Mouse (Mus musculus): Measurements from ENCODE around the gene Ccm2l. TPM values are rescaled to one million over a fixed set of nuclear protein-coding genes. Genes with fewer than 3 reads are reported as not detected.

Gene Ccm2l
- 3.5 and 7.5 TPM in 2 replicates for polyA plus RNA-seq (2012; rRNA removed)

DNA sequence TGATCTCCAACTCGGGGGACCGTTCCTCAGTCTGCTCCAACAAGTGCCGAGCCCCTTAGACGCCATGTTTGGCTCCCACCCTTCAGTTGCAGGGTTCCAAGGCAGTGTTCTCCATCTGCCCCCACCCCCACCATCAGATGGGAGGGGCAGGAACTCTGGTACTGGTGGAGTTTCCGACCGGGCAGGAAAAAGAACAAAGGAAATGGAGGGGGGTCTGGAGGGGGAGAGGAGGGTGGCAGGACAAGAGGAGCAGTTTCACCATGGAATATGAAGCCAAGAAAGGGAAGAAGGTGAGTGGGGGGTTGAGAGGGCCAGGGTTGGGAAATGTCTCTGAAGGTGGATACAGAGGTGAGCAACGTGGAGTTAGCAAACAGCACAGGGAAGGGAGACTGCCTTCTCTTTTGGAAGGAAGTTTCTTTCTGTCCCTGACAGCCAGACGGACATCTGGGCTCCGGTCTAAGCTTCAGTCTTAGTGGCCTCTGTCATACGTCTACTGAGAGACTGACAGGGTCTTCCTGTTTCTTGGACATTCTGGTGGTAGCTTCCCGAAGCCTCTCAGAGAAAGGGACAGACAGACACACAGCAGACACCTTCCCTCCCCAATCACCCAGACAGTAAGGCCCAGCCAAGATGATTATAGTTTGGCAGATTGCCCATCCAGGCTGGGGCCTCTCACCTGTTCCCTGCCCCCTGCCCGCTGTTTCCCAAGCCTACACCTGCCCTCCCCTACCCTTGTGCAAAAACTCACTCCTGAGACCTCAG, at the start of gene Ccm2l:
Gene Ccm2l (plus strand): TSS at position 209 of the 762 bp plus-strand sequence.
- no peak for DNase-seq (ENCODE audit: low read depth, low spot score)
- 38% methylated on average over 12 of the region's 12 CpGs for WGBS

DNA sequence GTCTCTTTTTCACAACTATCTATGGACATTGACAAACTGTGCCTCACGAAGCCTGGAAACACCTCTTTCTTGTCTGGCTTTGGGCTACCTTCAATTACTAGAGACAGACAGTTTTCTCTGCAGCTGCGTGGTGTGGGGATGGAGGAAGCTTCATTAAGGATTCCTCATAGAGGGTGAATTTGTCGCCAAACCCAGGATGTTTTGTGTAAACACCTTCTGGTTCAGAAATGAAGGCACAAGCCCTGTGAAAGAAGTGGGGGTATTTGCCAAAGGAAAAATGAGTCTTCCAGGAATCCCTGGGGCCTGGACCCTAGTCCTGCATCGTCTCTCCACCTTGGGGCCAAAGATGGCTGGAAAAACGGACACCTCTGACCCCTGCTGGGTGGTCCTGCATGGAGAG, 49.0 kb upstream of the Ccm2l start:
- no peak for DNase-seq (ENCODE audit: low read depth, low spot score)
- 43% methylated on average over 5 of the region's 5 CpGs for WGBS

DNA sequence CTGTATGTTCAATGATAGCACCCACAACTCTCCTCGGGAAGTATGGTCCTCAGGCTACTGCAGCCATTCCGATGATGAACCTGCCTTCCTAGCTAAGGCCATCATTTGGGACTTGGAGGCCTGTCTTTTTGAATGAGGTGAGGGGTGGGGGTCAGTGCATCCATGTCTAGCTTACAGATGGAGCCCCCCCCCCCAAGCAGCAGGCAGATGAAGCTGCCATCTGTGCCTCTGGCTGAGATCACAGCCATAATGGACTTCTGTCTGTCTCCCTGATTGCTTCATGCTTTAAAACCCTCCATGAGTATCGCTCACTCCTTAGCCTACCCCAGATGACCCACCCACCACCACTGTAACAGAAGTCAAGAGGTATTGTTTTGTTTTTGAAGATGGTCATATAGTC, 46.4 kb upstream of the Ccm2l start:
- WGBS: 88% methylated on average over 3 of the region's 3 CpGs
- no peak for DNase-seq (ENCODE audit: low read depth, low spot score)

DNA sequence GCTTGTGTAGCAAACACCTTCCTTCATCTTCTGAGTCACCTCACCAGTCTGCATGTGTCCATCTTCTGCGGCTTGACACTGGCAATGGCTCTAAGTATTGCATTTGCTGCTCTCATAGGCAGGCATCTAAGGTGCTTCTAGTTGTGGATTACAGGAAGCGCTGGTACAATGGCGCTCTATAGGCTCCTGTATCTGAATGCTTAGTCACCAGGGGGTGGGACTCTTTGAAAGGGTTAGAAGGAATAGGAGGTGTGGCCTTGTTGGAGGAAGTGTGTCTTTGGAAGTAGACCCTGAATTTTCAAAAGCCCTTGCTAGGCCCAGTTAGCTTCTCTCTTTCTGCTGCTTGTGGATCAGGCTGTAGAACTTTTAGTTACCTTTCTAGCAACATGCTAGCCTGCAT, 44.6 kb upstream of the Ccm2l start:
- 65% methylated on average over 3 of the region's 3 CpGs for WGBS
- no peak for DNase-seq (ENCODE audit: low read depth, low spot score)

DNA sequence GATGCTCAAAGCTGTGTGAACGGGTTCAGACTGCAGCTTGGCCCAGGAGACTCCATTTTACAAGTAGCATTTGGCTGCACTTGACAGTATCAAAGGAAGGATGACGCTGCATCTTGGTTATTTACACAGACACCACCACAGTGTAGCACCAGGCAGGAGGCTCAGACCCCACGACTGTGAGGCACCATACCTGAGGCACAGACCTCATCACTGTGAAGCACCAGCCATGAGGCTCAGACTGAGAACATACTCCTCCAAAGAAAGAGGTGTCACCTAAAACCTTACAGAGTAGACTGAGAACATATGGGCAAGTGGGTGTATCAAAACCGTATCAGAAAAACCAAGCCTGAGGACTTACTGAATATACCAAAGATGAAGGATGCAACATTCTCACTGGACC, 42.9 kb upstream of the Ccm2l start:
- DNase-seq (ENCODE audit: low read depth, low spot score): no peak
- WGBS: 52% methylated on average over 4 of the region's 4 CpGs

DNA sequence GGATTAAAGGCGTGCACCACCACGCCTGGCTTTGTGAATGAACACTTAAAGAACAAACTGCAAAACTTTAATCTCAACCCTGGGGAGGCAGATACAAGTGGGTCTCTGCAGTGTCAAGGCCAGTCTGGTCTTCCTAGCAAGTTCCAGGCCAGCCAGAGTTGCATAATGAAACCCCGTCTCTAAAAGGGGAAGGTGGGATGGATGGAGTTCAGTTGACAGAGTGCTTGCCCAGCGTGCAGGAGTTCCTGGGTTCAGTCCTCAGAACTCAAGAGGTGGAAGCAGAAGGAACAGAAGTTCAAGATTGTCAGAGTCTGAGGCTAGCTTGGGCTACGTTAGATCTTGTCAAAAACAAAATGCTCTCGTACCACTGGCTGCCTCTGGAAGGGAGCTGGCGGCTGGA, 39.7 kb upstream of the Ccm2l start:
- WGBS: 80% methylated on average over 7 of the region's 7 CpGs
- no peak for DNase-seq (ENCODE audit: low read depth, low spot score)

DNA sequence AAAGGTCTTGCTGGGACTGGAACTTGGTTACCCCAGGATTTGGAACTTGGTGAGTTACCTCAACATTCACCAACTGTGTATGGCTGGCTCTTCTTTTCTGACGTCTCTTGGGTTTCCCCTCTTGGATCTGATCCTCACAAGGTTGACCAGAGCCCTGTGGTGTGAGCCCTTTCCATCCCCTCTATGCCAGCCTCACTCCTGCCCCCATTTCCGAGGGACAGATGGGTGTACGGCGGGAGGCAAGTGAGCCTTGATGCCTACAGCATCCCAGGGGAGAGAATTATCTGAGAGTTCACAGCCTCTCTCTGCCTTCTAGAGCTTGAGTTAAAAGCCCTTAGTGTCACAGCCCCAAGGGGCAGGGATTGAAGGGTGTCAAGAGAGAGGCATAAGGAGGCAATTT, 38.3 kb upstream of the Ccm2l start:
- 54% methylated on average over 4 of the region's 4 CpGs for WGBS
- no peak for DNase-seq (ENCODE audit: low read depth, low spot score)

DNA sequence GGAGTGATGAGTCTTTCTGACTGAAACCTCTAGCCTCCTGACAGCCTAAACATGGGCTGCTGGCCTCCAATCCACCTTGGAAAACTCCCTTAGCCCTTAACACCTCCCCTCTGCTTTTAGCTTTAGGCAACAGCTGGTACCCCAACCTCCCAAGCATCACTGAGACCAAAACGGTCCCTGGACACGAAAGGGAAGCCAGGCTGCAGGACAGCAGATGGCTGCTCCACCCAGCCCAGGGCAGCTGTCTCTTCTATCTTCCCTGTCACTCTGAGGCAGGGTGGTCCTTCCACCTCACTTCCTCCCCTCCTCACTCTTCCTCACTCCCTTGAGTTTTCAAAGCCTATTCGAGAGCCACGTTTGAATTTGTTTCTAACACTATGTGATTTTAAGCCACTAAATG, 35.3 kb upstream of the Ccm2l start:
- DNase-seq (ENCODE audit: low read depth, low spot score): no peak
- 36% methylated on average over 4 of the region's 4 CpGs for WGBS

DNA sequence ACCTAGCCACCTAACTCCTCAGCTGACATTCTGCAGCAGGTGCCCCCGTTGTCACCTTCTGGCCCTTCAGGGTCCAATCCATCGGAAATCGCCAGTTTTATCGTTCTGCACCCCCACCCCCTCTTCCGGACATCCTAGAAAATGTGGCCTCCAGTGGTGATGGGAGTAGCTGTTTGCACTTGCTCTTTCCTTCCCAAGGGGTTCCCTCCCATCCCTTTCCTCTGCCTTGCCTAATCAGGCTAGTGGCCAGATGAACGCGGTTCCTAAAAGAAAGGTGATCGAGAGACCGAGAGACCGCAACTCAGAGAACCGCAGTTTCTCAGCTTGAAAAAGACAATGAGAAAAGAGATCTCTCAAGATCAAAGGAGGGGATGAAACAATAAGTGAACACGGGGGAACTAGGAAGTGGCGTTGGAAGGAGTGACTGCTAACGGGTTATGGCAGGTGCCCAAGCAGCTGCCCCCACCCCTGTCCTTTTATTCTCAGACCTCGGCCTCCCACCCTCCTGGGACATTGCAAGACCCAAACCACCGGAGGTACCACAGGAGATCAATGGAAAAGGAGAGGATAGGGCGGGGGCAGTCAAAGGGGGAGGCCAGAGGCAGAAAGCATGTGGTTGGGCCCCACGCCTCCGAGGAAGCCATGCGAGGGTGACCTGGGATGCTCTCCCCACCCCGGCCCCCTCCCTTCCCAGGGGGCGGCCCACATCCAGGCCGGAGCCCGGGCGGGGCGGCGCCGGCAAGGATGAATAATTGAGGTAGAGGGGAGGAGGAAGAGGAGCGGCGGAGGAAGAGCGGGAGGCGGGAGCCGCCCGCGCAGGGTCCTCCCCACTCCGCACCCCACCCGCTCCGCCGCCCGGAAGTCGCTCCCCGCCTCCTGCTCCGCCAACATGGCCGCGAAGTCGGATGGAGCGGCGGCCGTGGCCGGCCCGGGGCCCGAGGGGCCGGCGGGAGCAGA, 34.4 kb upstream of the Ccm2l start, which contains the start of gene Xkr7:
Gene Xkr7 (plus strand): TSS at position 727 of the 957 bp plus-strand sequence.
- DNase-seq (ENCODE audit: low read depth, low spot score): no peak
- WGBS: 3% methylated on average over 44 of the region's 54 CpGs

DNA sequence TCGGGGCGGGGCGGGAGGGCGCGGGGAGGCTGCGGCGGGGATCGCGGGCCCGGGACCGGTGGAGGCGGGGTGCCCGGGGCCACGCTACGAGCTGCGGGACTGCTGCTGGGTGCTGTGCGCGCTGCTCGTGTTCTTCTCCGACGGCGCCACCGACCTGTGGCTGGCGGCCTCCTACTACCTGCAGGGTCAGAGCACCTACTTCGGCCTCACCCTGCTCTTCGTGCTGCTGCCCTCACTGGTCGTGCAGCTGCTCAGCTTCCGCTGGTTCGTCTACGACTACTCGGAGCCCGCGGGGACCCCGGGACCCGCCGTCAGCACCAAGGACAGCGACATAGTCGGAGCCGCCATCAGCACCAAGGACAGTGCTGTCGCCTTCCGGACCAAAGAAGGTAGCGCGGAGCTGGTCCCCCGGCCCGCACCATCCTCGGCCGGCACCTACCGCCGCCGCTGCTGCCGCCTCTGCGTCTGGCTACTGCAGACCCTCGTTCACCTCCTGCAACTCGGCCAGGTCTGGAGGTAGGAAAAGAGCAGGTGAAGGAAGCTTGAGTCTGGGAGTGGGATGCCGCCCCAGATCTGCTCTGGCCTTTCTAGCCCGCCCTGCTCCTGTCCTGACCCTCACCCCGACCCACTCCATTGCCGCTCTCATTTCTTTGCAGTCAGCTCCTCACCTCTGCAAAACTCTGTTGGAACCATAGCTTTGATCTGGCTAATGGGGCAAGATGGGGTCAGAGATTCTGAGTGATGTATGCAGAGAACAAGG, 33.5 kb upstream of the Ccm2l start:
- 2% methylated on average over 55 of the region's 58 CpGs for WGBS
- DNase-seq (ENCODE audit: low read depth, low spot score): no peak

DNA sequence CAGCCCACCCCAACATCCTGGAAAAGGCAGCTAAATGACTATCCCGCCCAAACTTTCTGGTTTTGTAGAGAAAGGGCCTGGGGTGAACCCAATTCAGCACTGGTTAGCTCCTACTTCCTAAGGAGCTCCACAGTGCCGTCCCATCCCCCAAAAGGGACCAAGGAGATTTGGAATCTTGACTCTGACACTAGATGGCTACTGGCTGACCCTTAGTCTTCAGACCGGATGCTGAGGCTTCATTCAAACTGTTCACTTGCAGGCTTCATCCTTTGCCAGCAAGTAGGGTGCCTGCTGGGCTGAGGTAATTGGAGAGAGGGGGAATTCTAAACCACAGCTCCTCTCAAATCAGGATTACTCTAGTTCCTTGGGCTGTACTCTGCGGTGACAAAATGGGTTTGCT, 32.8 kb upstream of the Ccm2l start:
- WGBS: 20% methylated on average over 4 of the region's 4 CpGs
- DNase-seq (ENCODE audit: low read depth, low spot score): no peak

DNA sequence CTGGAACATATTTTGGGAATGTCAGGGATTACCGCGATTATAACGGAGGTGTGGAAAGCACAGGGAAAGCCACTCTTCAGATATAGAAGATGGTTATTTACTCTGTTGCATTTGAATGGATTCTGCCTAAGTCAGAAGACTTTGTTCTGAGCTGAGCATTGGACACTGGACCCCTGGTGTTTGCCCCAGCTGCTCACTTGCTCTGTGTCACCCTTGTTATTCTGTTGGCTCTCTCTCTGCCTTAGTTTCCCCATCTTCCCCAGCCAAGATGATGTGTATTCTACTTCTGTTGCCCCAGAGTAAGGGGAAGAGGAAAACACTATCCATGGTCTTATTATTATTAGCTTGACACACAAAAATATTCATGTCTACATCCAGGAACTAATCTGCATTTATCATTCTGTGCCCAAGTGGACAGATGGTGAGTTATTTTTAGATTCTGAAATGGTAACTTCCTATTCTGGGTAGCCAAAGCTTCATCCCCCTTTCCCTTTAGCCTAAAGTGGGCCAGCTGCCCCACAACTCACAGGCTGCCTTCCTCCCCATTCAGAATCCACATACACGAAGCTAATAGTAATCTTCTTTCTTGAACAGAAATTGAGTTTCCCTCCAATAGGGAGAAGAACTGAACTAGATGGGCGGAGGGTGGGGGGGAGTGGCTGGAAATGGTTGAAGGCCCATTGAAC, 32.1 kb upstream of the Ccm2l start:
- 61% methylated on average over 5 of the region's 5 CpGs for WGBS
- no peak for DNase-seq (ENCODE audit: low read depth, low spot score)

DNA sequence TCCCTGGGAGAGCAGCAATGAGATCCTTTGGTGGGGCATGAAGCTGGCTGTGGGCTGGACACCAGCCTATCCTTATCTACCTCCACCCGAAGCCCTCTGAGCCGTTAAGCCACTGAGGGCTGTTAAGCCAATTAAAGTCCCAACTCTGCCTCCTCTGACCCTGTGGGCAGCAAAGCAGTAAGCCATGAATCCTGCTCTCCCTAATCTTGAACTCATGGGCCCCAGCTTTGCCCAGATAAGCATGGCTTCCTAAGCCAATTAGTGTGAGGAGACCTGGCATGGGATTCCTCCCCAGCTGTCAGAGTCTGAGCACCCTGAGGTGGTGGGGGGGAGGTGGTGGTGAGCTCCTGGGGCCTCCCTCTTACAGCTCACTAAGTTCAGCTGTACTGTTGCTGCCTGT, 29.1 kb upstream of the Ccm2l start:
- no peak for DNase-seq (ENCODE audit: low read depth, low spot score)
- WGBS: 13% methylated on average over 2 of the region's 2 CpGs

DNA sequence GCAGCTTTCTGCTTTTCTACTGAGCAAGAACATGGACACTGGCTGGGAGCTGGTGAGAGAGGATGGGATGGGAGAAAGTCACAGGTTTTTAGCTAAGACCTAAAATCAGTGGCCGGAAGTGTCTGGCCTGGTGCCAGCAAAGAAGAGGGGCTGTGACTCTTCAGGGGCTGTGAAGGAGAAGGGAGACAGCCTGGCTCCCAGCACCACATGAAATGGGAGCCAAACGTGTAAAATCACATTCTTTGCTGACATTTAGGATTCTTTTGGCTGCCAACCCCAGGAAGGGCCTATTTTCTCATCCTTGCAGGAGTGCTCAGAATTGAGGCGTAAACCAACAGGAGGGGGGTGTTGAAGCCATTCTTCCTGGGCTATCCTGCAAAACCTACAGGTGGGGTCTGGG, 21.9 kb upstream of the Ccm2l start:
- 51% methylated on average over 3 of the region's 3 CpGs for WGBS

DNA sequence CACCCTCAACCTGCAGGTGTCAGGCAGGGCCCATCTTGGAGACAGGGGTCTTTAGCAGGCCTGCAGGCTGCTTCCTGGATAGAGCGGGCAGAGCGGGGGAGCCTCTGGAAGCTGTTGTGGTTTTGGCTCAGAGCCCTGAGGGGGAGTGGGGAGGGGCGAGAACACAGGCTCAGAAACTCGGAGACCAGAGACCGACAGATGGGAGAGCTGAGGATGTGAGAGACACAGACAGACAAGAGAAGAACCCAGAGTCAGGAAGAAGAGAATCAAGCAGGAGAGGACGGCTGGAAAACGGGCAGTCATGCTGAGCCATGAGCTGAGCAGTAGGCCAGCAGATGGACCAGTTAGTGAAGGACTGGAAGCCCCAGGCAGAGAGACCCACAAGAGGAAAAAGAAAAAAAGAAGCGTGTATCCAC, 19.9 kb upstream of the Ccm2l start:
- no peak for DNase-seq (ENCODE audit: low read depth, low spot score)
- WGBS: 34% methylated on average over 8 of the region's 8 CpGs

More for the DNA sequence above, 21.9 kb upstream of the Ccm2l start:
- DNase-seq (ENCODE audit: low read depth, low spot score): no peak

DNA sequence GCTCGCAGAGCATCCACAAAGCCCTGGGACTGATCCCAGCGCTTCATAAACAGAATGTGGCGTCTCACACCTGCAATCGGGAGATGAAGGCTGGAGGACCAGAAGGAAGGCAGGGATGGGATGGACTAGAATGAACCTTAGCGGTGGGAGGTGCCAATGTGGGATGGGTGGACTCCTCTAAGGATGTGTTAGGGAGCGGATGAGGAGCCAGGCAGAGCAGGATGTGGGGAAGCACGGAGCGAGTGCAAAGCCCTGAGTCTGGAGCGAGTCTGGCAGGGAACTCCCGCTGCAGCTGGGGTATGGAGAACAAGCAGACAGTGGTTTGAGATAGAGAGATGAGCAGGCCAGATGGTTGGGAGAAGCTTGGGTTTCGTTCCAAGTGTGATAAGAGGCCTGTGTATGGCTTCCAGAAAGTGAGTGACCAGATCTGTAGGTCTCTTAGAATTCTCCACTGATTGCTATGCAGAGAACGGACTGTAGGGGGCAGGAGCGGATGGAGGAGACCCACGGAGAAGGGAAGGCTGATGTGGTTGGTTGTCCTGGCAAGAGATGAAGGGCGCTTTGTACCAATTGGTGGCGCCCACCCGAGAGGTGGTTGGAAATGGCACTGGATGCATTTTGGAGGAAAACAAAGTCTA, 17.8 kb upstream of the Ccm2l start:
- 36% methylated on average over 17 of the region's 17 CpGs for WGBS
- peak; percentile 6 for DNase-seq (ENCODE audit: low read depth, low spot score)

DNA sequence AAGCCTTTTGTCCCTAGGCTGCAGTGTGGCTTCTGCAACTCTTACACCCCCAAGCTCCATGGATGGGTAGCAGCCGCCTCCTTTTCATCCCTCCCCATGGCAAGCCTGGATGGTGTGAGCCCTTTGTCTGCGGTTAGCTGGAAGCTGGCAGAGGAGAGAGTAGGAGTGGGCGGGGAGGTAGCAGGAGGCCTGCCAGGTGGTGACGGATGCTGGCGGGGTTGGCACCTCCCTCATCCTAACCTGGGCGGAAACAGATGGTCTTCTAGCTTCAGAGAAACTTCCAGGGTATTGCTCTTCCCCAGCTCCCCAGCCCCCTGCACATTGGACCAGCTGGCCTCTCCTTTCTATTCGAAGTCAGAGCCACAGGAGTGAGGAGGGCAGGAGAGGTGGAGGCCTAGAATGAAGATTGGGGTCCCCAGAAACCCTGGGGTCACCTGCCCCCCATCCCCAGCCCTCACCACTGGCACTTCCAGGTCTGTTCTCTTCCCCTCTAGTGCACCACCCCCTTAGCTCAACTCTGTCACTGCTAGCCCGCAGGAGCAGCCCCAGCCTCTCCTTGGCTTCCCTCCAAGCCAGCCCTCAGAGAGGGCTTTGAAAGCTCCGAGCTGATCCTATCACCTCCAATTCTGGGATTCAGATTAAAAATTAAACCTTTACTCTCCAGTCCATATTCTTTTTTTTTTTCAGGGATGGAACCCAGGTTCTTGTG, 16.3 kb upstream of the Ccm2l start:
- 20% methylated on average over 9 of the region's 9 CpGs for WGBS
- no peak for DNase-seq (ENCODE audit: low read depth, low spot score)

DNA sequence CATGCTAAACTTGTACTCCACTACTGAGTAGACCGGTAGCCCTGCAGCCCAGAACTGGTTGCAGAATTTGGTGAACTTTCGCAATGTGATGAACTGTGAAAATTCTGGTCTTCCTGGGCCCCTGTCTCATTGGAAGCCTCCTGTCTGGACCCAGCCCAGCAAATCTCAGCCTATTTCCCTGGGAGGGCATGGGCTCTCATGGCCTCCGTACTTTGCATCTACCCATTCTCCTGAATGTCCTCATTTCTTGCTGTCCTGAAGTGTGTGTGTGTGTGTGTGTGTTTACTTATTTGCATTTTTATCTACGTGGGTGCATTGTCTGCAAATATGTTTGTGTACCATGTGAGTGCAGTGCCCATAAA, 15.8 kb upstream of the Ccm2l start:
- no peak for DNase-seq (ENCODE audit: low read depth, low spot score)
- WGBS: 74% methylated on average over 4 of the region's 4 CpGs

Measured in large intestine, adult 2 months (tissue).